Mouse (Mus musculus) neural tube, embryonic 12.5 days (tissue): ENCODE results near the gene Gm19684. TPM values are rescaled to one million over a fixed set of nuclear protein-coding genes. Genes with fewer than 3 reads are reported as not detected.
A peak's percentile ranks its signal among the peaks of the same experiment; 100 is the strongest.
"Not testable (repeated sequence)": the region's sequence is repeated elsewhere in the genome, so short reads cannot be mapped to it uniquely, and the experiment has no call there.

Experiments used
- ATAC-seq: fragments of 200-750 bp; cut with Nextera tagmentation; 2 replicates; pipeline ENCODE4 v1.8.0; 2017; ENCODE audit warnings: low read depth, mild to moderate bottlenecking, moderate TSS enrichment, moderate library complexity; ENCODE audit not compliant: low FRiP score
- H3K27ac ChIP-seq: fragments of 300-500 bp; sonication (generic); 2 replicates; pipeline ENCODE4 v1.5.1; 2016
- H3K27me3 ChIP-seq: fragments of 300-500 bp; sonication (generic); replicated peaks from 2 replicates; pipeline ENCODE4 v1.6.1; 2016; ENCODE audit warnings: mild to moderate bottlenecking
- H3K36me3 ChIP-seq: fragments of 300-500 bp; sonication (generic); 2 replicates; pipeline ENCODE4 v1.6.1; 2016; ENCODE audit warnings: mild to moderate bottlenecking
- H3K4me1 ChIP-seq: fragments of 300-500 bp; sonication (generic); 2 replicates; pipeline ENCODE4 v1.6.1; 2016
- H3K4me2 ChIP-seq: fragments of 300-500 bp; sonication (generic); replicated peaks from 2 replicates; pipeline ENCODE4 v1.6.1; 2016; ENCODE audit warnings: mild to moderate bottlenecking
- H3K4me3 ChIP-seq: fragments of 300-500 bp; sonication (generic); 2 replicates; pipeline ENCODE4 v1.5.1; 2016
- H3K9ac ChIP-seq: fragments of 300-500 bp; sonication (generic); 2 replicates; pipeline ENCODE4 v1.6.1; 2016; ENCODE audit warnings: mild to moderate bottlenecking
- H3K9me3 ChIP-seq: fragments of 300-500 bp; sonication (generic); 2 replicates; pipeline ENCODE4 v1.6.1; 2016; ENCODE audit warnings: mild to moderate bottlenecking
- WGBS: fragments of 180-500 bp; shearing (Covaris S2); methylation state at CpG from one replicate; pipeline ENCODE4 v1.1.7; 2016; 5-methylcytosine and 5-hydroxymethylcytosine counted together
- polyA plus RNA-seq: library from polyadenylated mRNA; unstranded; fragments of >200 nt; fragmentation: Nextera tagmentation; extraction: Ambion mirVana; gene quantifications from 2 replicates; pipeline ENCODE4 v1.2.1, GENCODE M21; 2016

The Gm19684 gene
- polyA plus RNA-seq: not detected in 2 replicates

DNA sequence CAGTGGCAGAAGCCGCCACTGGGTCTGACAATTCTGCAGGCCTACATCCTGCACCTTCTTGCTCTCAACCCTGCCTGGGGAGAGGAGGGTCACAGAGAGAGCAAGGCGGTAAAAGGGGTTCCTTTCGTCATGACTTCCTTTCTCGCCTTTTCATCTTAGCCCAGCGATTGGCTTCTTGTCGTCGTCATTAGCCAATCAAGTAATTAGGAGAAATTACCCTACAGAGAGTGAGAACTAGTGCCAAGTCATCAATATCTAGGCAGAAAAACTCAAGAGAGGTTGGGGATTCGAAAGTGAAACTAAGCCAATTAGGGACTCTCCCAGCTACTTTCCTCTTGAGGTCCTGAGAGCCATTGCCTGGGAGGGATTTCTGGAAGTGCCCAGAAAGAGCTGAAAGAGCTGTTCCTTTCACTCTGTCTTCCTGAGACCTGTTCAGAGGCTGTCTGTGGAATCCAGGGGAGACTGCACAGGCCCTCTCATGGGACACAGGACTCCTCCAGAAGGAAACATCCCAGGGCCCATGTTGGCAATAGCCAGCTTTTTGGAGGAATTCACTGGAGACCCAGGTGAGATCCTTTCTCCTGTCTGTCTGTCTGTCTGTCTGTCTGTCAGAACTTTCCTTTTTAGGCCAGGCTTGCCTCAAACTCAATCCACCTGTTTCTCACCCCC is at the start of gene Gm19684:
Gene Gm19684 (plus strand): TSS at position 327 of the 669 bp plus-strand sequence.
- peak within 1 kb of the TSS; percentile 36 for H3K4me2 ChIP-seq
- WGBS: 4% methylated on average over 8 of the region's 8 CpGs
- H3K9me3 ChIP-seq, H3K4me3 ChIP-seq, H3K9ac ChIP-seq, ATAC-seq, H3K36me3 ChIP-seq, H3K4me1 ChIP-seq, H3K27ac ChIP-seq: not testable (repeated sequence)
- peaks cover 37% of the 10 kb centered on the region for H3K27me3 ChIP-seq

DNA sequence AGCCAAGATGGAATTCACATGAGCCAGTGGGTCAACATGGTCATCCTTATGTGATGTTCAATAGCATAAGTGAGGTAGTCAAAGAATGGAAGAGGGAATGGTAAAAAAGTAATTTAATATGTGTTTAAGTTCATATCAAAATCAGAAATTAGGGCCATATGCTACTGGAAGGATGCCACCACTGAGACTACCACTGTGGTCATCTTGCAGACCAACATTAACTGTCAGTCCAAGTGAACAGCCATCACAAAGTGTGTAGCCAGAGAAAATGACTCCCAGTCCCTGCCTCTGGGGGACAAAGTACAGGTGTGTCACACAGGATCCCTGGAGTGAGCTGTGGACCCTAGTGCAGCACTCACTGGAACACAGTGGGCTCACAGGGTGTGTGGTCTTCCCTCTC is 39.6 kb upstream of the Gm19684 start:
- H3K36me3 ChIP-seq, H3K27ac ChIP-seq, H3K4me2 ChIP-seq, ATAC-seq, H3K9ac ChIP-seq, H3K4me3 ChIP-seq, H3K9me3 ChIP-seq: not testable (repeated sequence)
- H3K27me3 ChIP-seq: peaks cover 12% of the 10 kb centered on the region
- H3K4me1 ChIP-seq: peaks cover 11% of the 10 kb centered on the region

DNA sequence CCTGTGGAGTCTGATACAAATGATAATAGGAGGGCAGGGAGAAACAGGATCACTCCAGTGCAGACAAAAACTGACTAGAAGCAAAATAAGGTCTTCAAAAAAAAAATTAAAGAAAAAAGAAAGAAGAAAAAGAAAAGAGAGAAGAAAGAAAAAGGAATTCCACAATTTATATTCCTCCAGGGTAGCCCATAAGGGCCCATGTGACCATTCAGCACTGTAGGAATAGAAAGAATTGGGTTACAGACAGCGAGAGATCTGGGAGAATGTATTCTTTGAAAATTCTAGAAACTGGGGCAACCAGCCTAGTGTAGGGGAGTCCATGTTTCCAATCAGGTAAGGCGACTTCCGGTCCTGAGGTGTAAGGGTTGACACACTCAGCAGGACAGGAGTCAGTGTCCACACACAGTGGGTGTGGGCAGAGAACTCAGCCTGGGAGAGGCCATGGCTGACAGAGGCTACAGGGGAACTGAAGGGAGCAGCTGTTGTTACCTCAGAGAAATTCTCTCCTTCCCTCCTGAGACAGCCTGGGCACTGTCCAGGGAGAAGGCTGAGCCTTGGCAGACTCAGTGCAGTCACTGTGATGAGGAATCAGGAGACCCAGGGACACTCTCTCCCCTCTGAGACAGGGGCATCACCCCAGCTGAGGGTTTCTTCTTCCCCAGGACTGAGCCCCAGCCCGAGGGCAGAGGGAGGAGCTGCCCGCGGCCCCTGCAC is 38.8 kb upstream of the Gm19684 start:
- H3K9me3 ChIP-seq, H3K9ac ChIP-seq, ATAC-seq, H3K27ac ChIP-seq, H3K36me3 ChIP-seq: not testable (repeated sequence)
- WGBS: 36% methylated on average over 6 of the region's 6 CpGs
- peak overlapping the region; percentile 98 for H3K4me2 ChIP-seq
- peaks cover 12% of the 10 kb centered on the region for H3K27me3 ChIP-seq
- peaks cover 11% of the 10 kb centered on the region for H3K4me1 ChIP-seq
- H3K4me3 ChIP-seq: peak overlapping the region; percentile 48; the same call in 1 of the 2 replicates

DNA sequence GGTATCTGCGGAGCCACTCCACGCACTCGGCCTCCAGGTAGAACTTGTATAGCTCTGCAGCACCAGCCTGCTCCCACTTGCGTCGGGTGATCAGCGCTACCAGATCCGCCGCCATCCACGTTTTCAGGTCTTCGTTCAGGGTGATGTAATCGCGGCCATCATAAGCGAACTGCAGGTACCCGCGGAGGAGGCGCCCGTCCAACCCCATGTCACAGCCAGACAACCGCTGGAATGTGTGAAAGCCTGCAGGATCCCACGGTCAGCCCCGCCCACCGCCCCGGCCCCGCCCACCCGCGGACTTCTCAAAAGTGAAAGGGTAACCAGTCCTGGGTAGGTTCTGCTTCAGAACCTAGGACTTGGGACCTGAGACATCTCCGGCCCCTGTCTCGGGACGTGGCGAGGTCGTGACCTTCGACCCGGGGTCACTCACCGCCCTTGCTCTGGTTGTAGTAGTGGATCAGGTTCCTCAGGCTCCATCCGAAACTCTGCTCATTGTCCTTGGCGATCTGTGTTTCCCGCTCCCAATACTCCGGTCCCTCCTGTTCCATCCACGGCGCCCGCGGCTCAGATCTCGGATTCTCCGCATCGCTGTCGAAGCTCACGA is 38.1 kb upstream of the Gm19684 start:
- Histone ChIP-seq H3K27me3 (peaks cover 12% of the 10 kb centered on the region), H3K4me3 (peak overlapping the region; percentile 48), H3K4me1 (peaks cover 11% of the 10 kb centered on the region), H3K27ac (no peak overlapping the region), H3K9me3 (no peaks in the 10 kb centered on the region), H3K36me3 (no peaks in the 10 kb centered on the region), H3K9ac (peak overlapping the region; percentile 64), H3K4me2 (peak overlapping the region; percentile 98)
- ATAC-seq: peak; percentile 85
- under 1% methylated on average over 46 of the region's 46 CpGs for WGBS

DNA sequence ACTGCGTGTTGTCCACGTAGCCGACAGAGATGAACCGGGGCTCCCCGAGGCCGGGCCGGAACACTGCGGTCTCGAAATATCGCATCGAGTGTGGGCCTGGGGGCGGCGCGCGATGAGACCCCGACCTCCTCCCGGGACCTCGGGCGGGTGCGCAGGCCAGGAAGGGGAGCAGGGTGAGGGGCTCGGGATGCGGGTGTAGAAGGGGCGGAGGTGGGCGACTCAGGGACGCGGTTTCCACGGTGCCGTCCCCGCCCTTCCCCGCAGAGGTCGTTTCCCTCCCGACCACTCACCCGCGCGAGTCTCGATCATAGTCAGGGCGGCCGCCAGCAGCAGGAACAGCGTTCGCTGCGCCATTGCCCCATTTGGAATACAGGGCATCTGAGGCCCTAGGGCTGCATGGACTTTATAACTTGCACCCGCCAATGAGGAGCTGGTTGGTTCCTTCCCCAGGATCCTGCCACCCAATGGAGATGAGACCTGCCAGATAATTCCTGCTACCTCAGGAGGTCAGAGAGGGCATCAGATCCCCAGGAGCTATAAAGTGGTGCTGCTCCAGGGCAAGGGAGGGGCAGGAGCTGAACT is 37.5 kb upstream of the Gm19684 start:
- WGBS: 1% methylated on average over 42 of the region's 42 CpGs
- ATAC-seq: peak; percentile 65
- peak overlapping the region; percentile 64 for H3K9ac ChIP-seq
- peaks cover 11% of the 10 kb centered on the region for H3K4me1 ChIP-seq
- H3K4me2 ChIP-seq: peak overlapping the region; percentile 98
- peaks cover 12% of the 10 kb centered on the region for H3K27me3 ChIP-seq
- no peaks in the 10 kb centered on the region for H3K36me3 ChIP-seq
- H3K4me3 ChIP-seq: peak overlapping the region; percentile 48
- no peaks in the 10 kb centered on the region for H3K9me3 ChIP-seq
- H3K27ac ChIP-seq: no peak overlapping the region

DNA sequence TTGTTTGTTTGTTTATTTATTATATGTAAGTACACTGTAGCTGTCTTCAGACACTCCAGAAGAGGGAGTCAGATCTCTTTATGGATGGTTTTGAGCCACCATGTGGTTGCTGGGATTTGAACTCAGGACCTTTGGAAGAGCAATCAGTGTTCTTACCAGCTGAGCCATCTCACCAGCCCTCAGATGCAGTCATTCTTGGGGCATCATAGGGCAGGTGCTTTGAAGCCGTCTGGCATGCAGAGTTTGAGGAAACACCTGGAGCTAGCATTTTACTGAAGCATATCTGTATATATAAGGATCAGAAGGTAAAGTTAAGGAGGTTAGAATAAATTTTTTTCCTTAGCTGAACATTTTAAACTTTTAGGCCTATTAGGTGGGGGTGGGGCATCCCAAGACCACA is 35.5 kb upstream of the Gm19684 start:
- Histone ChIP-seq H3K4me1 (peaks cover 11% of the 10 kb centered on the region), H3K27me3 (peaks cover 12% of the 10 kb centered on the region)
- not testable (repeated sequence) for H3K4me2 ChIP-seq, H3K4me3 ChIP-seq, H3K27ac ChIP-seq, H3K9me3 ChIP-seq, H3K9ac ChIP-seq, ATAC-seq, H3K36me3 ChIP-seq
- 74% methylated on average over 1 of the region's 1 CpGs for WGBS

DNA sequence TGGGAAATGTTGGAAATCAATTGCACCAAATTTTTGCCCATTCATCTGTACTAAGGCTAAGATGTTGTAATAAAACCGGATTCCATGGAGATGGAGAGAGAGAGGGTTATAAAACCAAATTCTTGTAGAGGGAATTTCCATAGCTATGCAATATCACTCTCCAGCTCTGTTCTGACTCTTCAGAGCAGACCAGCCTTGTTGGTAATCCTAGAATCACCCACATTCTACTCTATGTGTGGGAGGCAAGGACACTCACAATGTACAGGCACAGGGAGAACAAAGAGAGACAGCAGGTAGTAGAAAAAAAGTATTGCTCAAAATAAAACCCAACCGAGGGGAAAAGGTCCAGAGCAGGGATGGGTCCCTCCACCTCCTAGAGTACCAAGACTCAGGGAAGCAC is 29.5 kb upstream of the Gm19684 start:
- H3K27ac ChIP-seq, H3K9ac ChIP-seq, H3K4me3 ChIP-seq, H3K36me3 ChIP-seq, H3K27me3 ChIP-seq, H3K9me3 ChIP-seq, ATAC-seq, H3K4me1 ChIP-seq, H3K4me2 ChIP-seq: not testable (repeated sequence)
- WGBS: no CpG with 5 or more reads among the region's 2 CpGs

DNA sequence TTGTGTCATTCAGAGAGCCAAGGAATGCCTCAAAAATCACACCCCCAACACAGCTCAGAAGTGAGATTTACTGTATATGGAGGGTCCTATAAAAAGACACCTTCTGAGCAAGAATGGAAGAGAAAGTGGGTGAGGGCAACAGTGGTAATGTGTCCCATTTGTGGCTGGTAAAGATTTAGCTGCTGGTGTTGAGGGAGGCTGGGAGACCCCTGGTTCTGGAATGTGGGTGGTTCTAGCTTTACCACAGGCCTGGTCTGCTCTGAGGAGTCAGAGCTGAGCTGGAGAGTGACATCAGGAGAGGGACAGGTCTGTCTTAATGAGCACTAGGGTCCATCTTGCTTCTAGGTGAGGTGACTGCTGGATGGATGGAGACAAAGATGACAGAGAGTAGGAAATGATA is 29.0 kb upstream of the Gm19684 start:
- H3K4me2 ChIP-seq, H3K36me3 ChIP-seq, H3K4me1 ChIP-seq, H3K27me3 ChIP-seq, H3K9me3 ChIP-seq, H3K9ac ChIP-seq, H3K4me3 ChIP-seq, H3K27ac ChIP-seq, ATAC-seq: not testable (repeated sequence)

DNA sequence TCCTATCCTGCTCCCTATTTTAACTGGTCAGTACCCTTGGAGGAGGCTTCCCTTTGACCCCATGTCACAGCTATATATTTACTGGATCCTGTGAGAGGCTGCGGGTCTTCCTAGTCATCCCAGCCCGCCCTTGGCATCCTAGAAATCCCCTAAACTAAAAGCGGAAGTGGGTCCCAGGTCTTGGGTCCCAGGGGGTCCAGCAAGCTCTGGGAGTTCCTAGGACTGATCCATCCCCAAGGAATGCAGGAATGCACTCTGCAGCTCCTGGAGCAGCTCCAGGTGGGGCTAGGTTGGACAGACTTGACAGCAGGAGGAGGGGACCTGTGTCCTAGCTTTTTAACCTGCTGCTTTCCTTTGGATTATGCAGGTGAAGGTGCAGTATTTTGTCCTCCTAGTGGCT is 27.5 kb upstream of the Gm19684 start:
- Histone ChIP-seq H3K4me3 (no peak overlapping the region), H3K27me3 (no peaks in the 10 kb centered on the region), H3K9me3 (no peaks in the 10 kb centered on the region), H3K9ac (no peak overlapping the region), H3K36me3 (no peaks in the 10 kb centered on the region), H3K4me1 (no peaks in the 10 kb centered on the region), H3K27ac (no peak overlapping the region), H3K4me2 (no peak overlapping the region)
- 21% methylated on average over 3 of the region's 3 CpGs for WGBS
- ATAC-seq: no peak

DNA sequence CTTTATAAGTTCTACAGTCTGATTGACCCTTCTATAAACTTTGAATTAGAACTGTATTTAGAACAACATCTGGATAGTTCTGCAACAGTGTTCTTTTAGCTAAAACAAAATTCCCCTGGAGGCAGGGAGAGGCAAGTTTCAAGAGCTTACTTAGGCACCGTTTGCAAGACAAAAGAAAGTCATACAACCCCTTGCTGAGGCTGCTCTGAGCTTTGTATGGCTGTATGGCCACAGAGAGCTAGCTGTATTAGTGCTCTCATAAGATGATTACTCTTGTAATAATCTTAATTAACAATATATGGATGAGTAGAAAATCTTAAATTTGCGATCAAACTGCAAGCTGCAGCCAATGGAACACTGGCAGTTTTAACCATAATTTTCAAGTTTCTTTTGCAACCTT is 21.9 kb upstream of the Gm19684 start:
- not testable (repeated sequence) for H3K4me3 ChIP-seq, H3K4me2 ChIP-seq, H3K27me3 ChIP-seq, ATAC-seq, H3K36me3 ChIP-seq, H3K27ac ChIP-seq, H3K4me1 ChIP-seq, H3K9ac ChIP-seq, H3K9me3 ChIP-seq
- 50% methylated on average over 2 of the region's 2 CpGs for WGBS

DNA sequence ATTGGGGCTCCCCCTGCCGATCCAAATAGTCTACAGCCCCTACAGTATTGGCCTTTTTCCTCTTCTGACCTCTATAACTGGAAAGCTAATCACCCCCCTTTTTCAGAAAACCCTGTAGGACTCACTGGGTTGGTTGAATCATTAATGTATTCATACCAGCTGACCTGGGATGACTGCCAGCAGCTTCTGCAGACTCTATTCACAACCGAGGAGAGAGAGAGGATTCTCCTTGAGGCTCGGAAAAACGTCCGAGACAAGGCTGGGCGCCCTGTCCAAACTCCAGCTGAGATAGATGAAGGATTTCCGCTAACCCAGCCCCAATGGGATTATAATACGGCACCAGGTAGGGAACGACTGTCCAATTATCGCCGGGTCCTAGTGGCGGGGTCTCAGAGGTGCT is 19.4 kb upstream of the Gm19684 start:
- H3K4me2 ChIP-seq, H3K4me1 ChIP-seq, H3K27ac ChIP-seq, H3K27me3 ChIP-seq, H3K4me3 ChIP-seq, H3K9me3 ChIP-seq, H3K36me3 ChIP-seq, H3K9ac ChIP-seq, ATAC-seq: not testable (repeated sequence)
- WGBS: 89% methylated on average over 12 of the region's 12 CpGs

DNA sequence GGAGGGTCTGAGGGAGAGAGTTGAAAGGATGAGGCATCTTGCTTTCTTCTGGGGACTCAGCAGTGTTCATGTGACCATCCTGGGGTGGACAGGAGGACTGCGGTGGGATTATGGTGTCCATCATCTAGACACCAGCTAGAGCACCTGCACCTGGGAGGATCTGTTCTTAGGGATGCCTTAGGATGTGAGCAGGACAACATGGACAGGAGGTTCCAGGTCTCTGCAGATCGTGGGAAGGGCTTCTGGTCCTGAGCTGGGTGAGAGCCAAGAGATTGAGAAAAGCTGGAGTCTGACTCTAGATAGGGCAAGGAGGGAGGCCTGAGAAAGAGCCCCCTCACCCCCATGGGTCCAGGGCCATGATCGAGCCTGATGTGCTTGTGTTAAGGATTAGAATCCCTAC is 11.3 kb upstream of the Gm19684 start:
- not testable (repeated sequence) for H3K4me2 ChIP-seq, ATAC-seq, H3K9ac ChIP-seq, H3K4me3 ChIP-seq, H3K36me3 ChIP-seq, H3K9me3 ChIP-seq, H3K27ac ChIP-seq, H3K4me1 ChIP-seq
- WGBS: 63% methylated on average over 3 of the region's 3 CpGs
- H3K27me3 ChIP-seq: peaks cover 16% of the 10 kb centered on the region
